In the genomic region with DNA sequence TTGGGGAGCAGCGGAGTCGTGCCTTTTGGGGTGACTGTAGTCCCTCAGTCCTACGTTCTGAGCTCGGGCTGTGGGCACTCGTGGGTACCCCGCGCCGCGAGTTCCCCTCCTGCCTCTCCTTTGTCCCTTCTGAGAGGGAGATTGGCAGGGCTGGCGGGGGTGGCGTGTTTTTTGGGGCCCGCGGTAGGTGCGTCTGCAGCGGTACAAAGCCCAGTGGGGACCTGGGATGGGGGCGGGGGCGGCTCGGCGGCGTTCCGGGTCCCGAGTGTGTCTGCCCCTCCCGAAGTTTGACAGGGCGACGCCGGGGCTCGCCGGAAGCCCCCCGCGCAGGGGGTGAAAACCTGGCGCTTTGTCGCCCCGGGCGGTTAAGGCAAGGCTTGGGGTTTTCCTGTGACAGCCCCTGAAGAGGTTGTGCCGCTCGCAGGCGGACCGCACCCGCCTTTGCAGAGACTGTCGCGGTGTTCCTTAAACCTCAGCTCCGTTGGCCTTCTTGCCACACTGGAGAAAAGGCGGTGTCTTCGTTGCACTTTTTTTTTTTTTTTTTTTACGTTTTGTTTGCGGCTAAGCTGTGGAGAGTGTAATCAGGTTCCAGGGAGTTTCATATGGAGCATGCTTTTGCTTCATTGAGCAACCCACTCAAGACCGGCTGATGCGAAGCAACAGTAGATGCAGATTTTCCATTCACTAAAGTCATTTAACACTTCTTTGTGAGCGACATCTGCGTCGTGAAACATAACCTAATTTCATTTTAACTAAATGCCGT, we compare ENCODE assay signal across 8 mouse cellular contexts. TPM values are rescaled to one million over a fixed set of nuclear protein-coding genes. Genes with fewer than 3 reads are reported as not detected.
DNase-seq lines count a peak whose midpoint lies in the region; ATAC-seq and TF ChIP-seq lines count a peak whose summit lies in the region.

No protein-coding gene starts in this region.

- WGBS in embryonic facial prominence, embryonic 11.5 days, result under 1% methylated on average over 50 of the region's 52 CpGs
- under 1% methylated on average over 52 of the region's 52 CpGs for WGBS in heart, embryonic 11.5 days (ENCODE audit: insufficient replicate concordance)
- WGBS in kidney, embryonic 14.5 days, result under 1% methylated on average over 52 of the region's 52 CpGs
- 1% methylated on average over 52 of the region's 52 CpGs for WGBS in lung, embryonic 14.5 days
- WGBS in neural tube, embryonic 14.5 days, result 1% methylated on average over 52 of the region's 52 CpGs
- under 1% methylated on average over 52 of the region's 52 CpGs for WGBS in thymus, adult 2 months

- peak overlapping the region; percentile 78 for H3K27ac ChIP-seq in embryonic facial prominence, embryonic 11.5 days (replicated peaks; ENCODE audit: low read depth, low read length)
- H3K27ac ChIP-seq in heart, embryonic 11.5 days (ENCODE audit: low read depth, low read length), result peak overlapping the region; percentile 97
- H3K27ac ChIP-seq in kidney, embryonic 14.5 days (ENCODE audit: low read depth, low read length), result peak overlapping the region; percentile 53
- H3K27ac ChIP-seq in lung, embryonic 14.5 days (ENCODE audit: low read depth), result peak overlapping the region; percentile 88
- H3K27ac ChIP-seq in neural tube, embryonic 14.5 days (ENCODE audit: low read depth, low read length), result peak overlapping the region; percentile 93
- peak overlapping the region; percentile 90 for H3K27ac ChIP-seq in thymus, adult 2 months (ENCODE audit: control insufficient read depth, insufficient read depth, low read length)

- H3K4me2 ChIP-seq in embryonic facial prominence, embryonic 11.5 days (ENCODE audit: low read depth, low read length), result peak overlapping the region; percentile 77
- peak overlapping the region; percentile 71 for H3K4me2 ChIP-seq in heart, embryonic 11.5 days
- H3K4me2 ChIP-seq in kidney, embryonic 14.5 days (replicated peaks; ENCODE audit: low read depth, low read length), result peak overlapping the region; percentile 88
- peak overlapping the region; percentile 76 for H3K4me2 ChIP-seq in lung, embryonic 14.5 days
- H3K4me2 ChIP-seq in neural tube, embryonic 14.5 days (ENCODE audit: low read depth, low read length), result peak overlapping the region; percentile 69

- peak overlapping the region; percentile 89 for H3K9ac ChIP-seq in embryonic facial prominence, embryonic 11.5 days (replicated peaks; ENCODE audit: low read length)
- peak overlapping the region; percentile 98 for H3K9ac ChIP-seq in heart, embryonic 11.5 days (ENCODE audit: low read depth, low read length)
- peak overlapping the region; percentile 90 for H3K9ac ChIP-seq in kidney, embryonic 14.5 days (ENCODE audit: low read depth, low read length)
- peak overlapping the region; percentile 89 for H3K9ac ChIP-seq in lung, embryonic 14.5 days
- peak overlapping the region; percentile 89 for H3K9ac ChIP-seq in neural tube, embryonic 14.5 days (replicated peaks; ENCODE audit: low read depth, low read length)

- no peak for TF ChIP-seq CTCF in lung, embryonic 14.5 days (IDR thresholded peaks at IDR 0.05; ENCODE audit: low read depth)
- no peak for TF ChIP-seq CTCF in thymus, adult 2 months (IDR thresholded peaks at IDR 0.05; ENCODE audit: borderline replicate concordance, control insufficient read depth, extremely low read depth, insufficient read depth, low read length, poor library complexity)

- H3K36me3 ChIP-seq in embryonic facial prominence, embryonic 11.5 days (replicated peaks; ENCODE audit: control insufficient read depth, insufficient read depth, low read depth, low read length), result no peaks in the 10 kb centered on the region
- no peaks in the 10 kb centered on the region for H3K36me3 ChIP-seq in heart, embryonic 11.5 days (ENCODE audit: control insufficient read depth, insufficient read depth, low read length)
- H3K36me3 ChIP-seq in kidney, embryonic 14.5 days (ENCODE audit: control insufficient read depth, insufficient read depth, low read length), result no peaks in the 10 kb centered on the region
- no peaks in the 10 kb centered on the region for H3K36me3 ChIP-seq in lung, embryonic 14.5 days (ENCODE audit: insufficient read depth)
- H3K36me3 ChIP-seq in neural tube, embryonic 14.5 days (ENCODE audit: control insufficient read depth, insufficient read depth, low read length), result no peaks in the 10 kb centered on the region
- H3K36me3 ChIP-seq in thymus, adult 2 months (ENCODE audit: control insufficient read depth, insufficient read depth, low read length), result no peaks in the 10 kb centered on the region

- ATAC-seq in embryonic facial prominence, embryonic 11.5 days (replicated peaks; ENCODE audit: insufficient number of reproducible peaks, low FRiP score, low TSS enrichment, low read depth), result peak; percentile 69
- ATAC-seq in heart, embryonic 11.5 days (replicated peaks; ENCODE audit: insufficient number of reproducible peaks, low FRiP score, low TSS enrichment), result peak; percentile 5; the same call in 1 of the 2 replicates
- peak; percentile 2 for ATAC-seq in kidney, embryonic 14.5 days (ENCODE audit: low FRiP score, low TSS enrichment)
- ATAC-seq in lung, embryonic 14.5 days (ENCODE audit: insufficient read depth), result peak; percentile 33
- peak; percentile 33 for ATAC-seq in neural tube, embryonic 14.5 days (ENCODE audit: low read depth)

- no peaks in the 10 kb centered on the region for H3K9me3 ChIP-seq in embryonic facial prominence, embryonic 11.5 days (replicated peaks; ENCODE audit: control insufficient read depth, low read length)
- no peaks in the 10 kb centered on the region for H3K9me3 ChIP-seq in heart, embryonic 11.5 days (replicated peaks; ENCODE audit: control insufficient read depth, low read length)
- H3K9me3 ChIP-seq in kidney, embryonic 14.5 days (ENCODE audit: control insufficient read depth, low read length), result no peaks in the 10 kb centered on the region
- H3K9me3 ChIP-seq in lung, embryonic 14.5 days (ENCODE audit: low read depth, low read length), result no peaks in the 10 kb centered on the region
- H3K9me3 ChIP-seq in neural tube, embryonic 14.5 days (ENCODE audit: control insufficient read depth, low read length), result no peaks in the 10 kb centered on the region

- DNase-seq in A20 (ENCODE audit: low read depth, low spot score) (peak; percentile 85), adipocyte (ENCODE audit: low spot score) (peak; percentile 55)
- peak; percentile 67 for DNase-seq in embryonic facial prominence, embryonic 11.5 days (ENCODE audit: low spot score)
- DNase-seq in lung, embryonic 14.5 days, result peak; percentile 68
- peak; percentile 92 for DNase-seq in thymus, adult 2 months

- peak; percentile 61 for TF ChIP-seq POLR2A in thymus, adult 2 months (IDR thresholded peaks at IDR 0.05; ENCODE audit: control insufficient read depth, extremely low read depth, insufficient read depth, low read length, poor library complexity)

- H3K4me1 ChIP-seq in embryonic facial prominence, embryonic 11.5 days (ENCODE audit: control insufficient read depth, insufficient read depth, low read length), result no peaks in the 10 kb centered on the region
- peaks cover 20% of the 10 kb centered on the region for H3K4me1 ChIP-seq in heart, embryonic 11.5 days (ENCODE audit: control insufficient read depth, insufficient read depth, low read length)
- H3K4me1 ChIP-seq in kidney, embryonic 14.5 days (ENCODE audit: control insufficient read depth, insufficient read depth, low read length), result 0 out of 2 replicates have a peak, but pooled peaks cover 4% of the 10 kb centered on the region
- H3K4me1 ChIP-seq in lung, embryonic 14.5 days (ENCODE audit: insufficient read depth), result no peaks in the 10 kb centered on the region
- peaks cover 14% of the 10 kb centered on the region for H3K4me1 ChIP-seq in neural tube, embryonic 14.5 days (ENCODE audit: control insufficient read depth, insufficient read depth, low read length)
- peaks cover 15% of the 10 kb centered on the region for H3K4me1 ChIP-seq in thymus, adult 2 months (replicated peaks; ENCODE audit: control insufficient read depth, insufficient read depth, low read length)

- H3K4me3 ChIP-seq in embryonic facial prominence, embryonic 11.5 days (ENCODE audit: low read depth, low read length), result peak overlapping the region; percentile 93
- H3K4me3 ChIP-seq in heart, embryonic 11.5 days (ENCODE audit: low read depth, low read length), result peak overlapping the region; percentile 98
- peak overlapping the region; percentile 97 for H3K4me3 ChIP-seq in kidney, embryonic 14.5 days (ENCODE audit: low read length)
- H3K4me3 ChIP-seq in lung, embryonic 14.5 days (ENCODE audit: low read depth, low read length), result peak overlapping the region; percentile 89
- peak overlapping the region; percentile 97 for H3K4me3 ChIP-seq in neural tube, embryonic 14.5 days (ENCODE audit: low read depth, low read length)
- peak overlapping the region; percentile 96 for H3K4me3 ChIP-seq in thymus, adult 2 months (ENCODE audit: control insufficient read depth, insufficient read depth, low read length)

- H3K27me3 ChIP-seq in embryonic facial prominence, embryonic 11.5 days (ENCODE audit: control insufficient read depth, insufficient read depth, low read length), result no peaks in the 10 kb centered on the region
- no peaks in the 10 kb centered on the region for H3K27me3 ChIP-seq in heart, embryonic 11.5 days (ENCODE audit: control insufficient read depth, insufficient read depth, low read length)
- no peaks in the 10 kb centered on the region for H3K27me3 ChIP-seq in kidney, embryonic 14.5 days (ENCODE audit: control insufficient read depth, insufficient read depth, low read length)
- no peaks in the 10 kb centered on the region for H3K27me3 ChIP-seq in lung, embryonic 14.5 days (ENCODE audit: insufficient read depth, low read length)
- H3K27me3 ChIP-seq in neural tube, embryonic 14.5 days (ENCODE audit: control insufficient read depth, insufficient read depth, low read length), result no peaks in the 10 kb centered on the region
- no peaks in the 10 kb centered on the region for H3K27me3 ChIP-seq in thymus, adult 2 months (ENCODE audit: control insufficient read depth, insufficient read depth, low read length)

RNA-seq across cellular contexts. Expression of a gene that starts 0.8 kb away (rescaled TPM):
- polyA plus RNA-seq in embryonic facial prominence, embryonic 11.5 days (2014; fragmentation: Nextera tagmentation; extraction: Ambion mirVana), result 9.7 and 10.5 TPM in 2 replicates
- 20.5 and 21.1 TPM in 2 replicates for polyA plus RNA-seq in heart, embryonic 11.5 days (2014; fragmentation: Nextera tagmentation; extraction: Ambion mirVana)
- 5.5 and 9.6 TPM in 2 replicates for polyA plus RNA-seq in kidney, embryonic 14.5 days (2014; fragmentation: Nextera tagmentation; extraction: Ambion mirVana)
- polyA plus RNA-seq in lung, embryonic 14.5 days (2014; fragmentation: Nextera tagmentation; extraction: Ambion mirVana), result 9.6 and 10.8 TPM in 2 replicates
- polyA plus RNA-seq in neural tube, embryonic 14.5 days (2014; fragmentation: Nextera tagmentation; extraction: Ambion mirVana), result 24.0 and 29.5 TPM in 2 replicates
- 22.0 and 26.8 TPM in 2 replicates for polyA plus RNA-seq in thymus, adult 2 months (2012; rRNA removed)

Comparison
In these comparisons a context has a peak if more than half of its experiments do, and no peak if none do; other contexts are left out.
1. Peak in every context shown above with its lines: DNase-seq, ATAC-seq, H3K4me3 ChIP-seq and H3K27ac ChIP-seq.
2. ATAC-seq: peak in every context shown above with its lines; median percentile 69 in embryonic facial prominence, embryonic 11.5 days; 33 in lung, embryonic 14.5 days; 33 in neural tube, embryonic 14.5 days; 5 in heart, embryonic 11.5 days; 2 in kidney, embryonic 14.5 days.